Mouse (Mus musculus) CH12.LX (cell line): ENCODE measurements around the gene Fstl4. TPM values are rescaled to one million over a fixed set of nuclear protein-coding genes. Genes with fewer than 3 reads are reported as not detected.

Experiments used
- DNase-seq: peaks from one replicate; pipeline ENCODE4 v3.0.0-alpha.2; 2013; ENCODE audit errors: extremely low read depth
- H3K27ac ChIP-seq: 2 replicates; pipeline ENCODE4 v1.5.1; 2012; ENCODE audit warnings: low read depth, mild to moderate bottlenecking, control low read depth, moderate library complexity; ENCODE audit not compliant: insufficient read depth
- H3K27me3 ChIP-seq: replicated peaks from 2 replicates; pipeline ENCODE3; 2012; ENCODE audit warnings: inconsistent platforms
- H3K36me3 ChIP-seq, 2 experiments: replicated peaks in 1 of 2; 2 replicates each; pipeline versions ENCODE3 to v1.6.1; 2012; ENCODE audit warnings: inconsistent platforms in 1 of 2, low read length in 1 of 2, mild to moderate bottlenecking in 1 of 2, mixed read lengths in 1 of 2, moderate library complexity in 1 of 2; ENCODE audit not compliant: control insufficient read depth in 1 of 2, insufficient read depth in 1 of 2
- H3K4me1 ChIP-seq, 2 experiments: 2 replicates each; pipeline ENCODE4 v1.6.1; 2012; ENCODE audit warnings: inconsistent platforms in 1 of 2, moderate library complexity in 1 of 2; ENCODE audit not compliant: insufficient read depth in 2 of 2, control insufficient read depth in 1 of 2
- H3K4me2 ChIP-seq: 2 replicates; pipeline ENCODE4 v1.6.1; 2012; ENCODE audit warnings: low read depth, mild to moderate bottlenecking, control low read depth; ENCODE audit not compliant: poor library complexity, insufficient read depth, severe bottlenecking
- H3K4me3 ChIP-seq, 3 experiments: fragments of 150-350 bp in 1 of 3; sonication (generic) in 1 of 3; replicated peaks in 1 of 3; 2 replicates each; pipeline versions ENCODE3 to v1.5.1; 2011 to 2012; ENCODE audit warnings: low read depth in 2 of 3, low read length in 2 of 3, mild to moderate bottlenecking in 2 of 3, moderate library complexity in 2 of 3, control low read depth in 1 of 3, improper control_type of control experiment in 1 of 3, inconsistent platforms in 1 of 3, mixed read lengths in 1 of 3; ENCODE audit not compliant: poor library complexity in 1 of 3
- H3K79me2 ChIP-seq: replicated peaks from 2 replicates; pipeline ENCODE4 v1.6.1; 2012; ENCODE audit warnings: mild to moderate bottlenecking, moderate library complexity; ENCODE audit not compliant: control insufficient read depth, poor library complexity, insufficient read depth, severe bottlenecking; ENCODE audit errors: extremely low read depth
- H3K9ac ChIP-seq: 2 replicates; pipeline ENCODE4 v1.6.1; 2012; ENCODE audit warnings: low read depth, mild to moderate bottlenecking, control low read depth, moderate library complexity; ENCODE audit not compliant: insufficient read depth
- H3K9me3 ChIP-seq: replicated peaks from 2 replicates; pipeline ENCODE3; 2012; ENCODE audit warnings: low read length, inconsistent platforms, mixed read lengths
- CHD1 ChIP-seq: IDR thresholded peaks from 2 replicates; pipeline ENCODE4 v1.6.1; 2012; ENCODE audit warnings: low read depth, low read length, improper control_type of control experiment, inconsistent platforms
- CHD2 ChIP-seq: IDR thresholded peaks from 2 replicates; pipeline ENCODE4 v1.6.1; 2011; ENCODE audit warnings: low read length, improper control_type of control experiment
- CTCF ChIP-seq, 2 experiments: IDR thresholded peaks in 1 of 2; conservative IDR thresholded peaks in 1 of 2; 2 replicates each; pipeline ENCODE4 v1.5.1; 2011 to 2012; ENCODE audit warnings: low read depth in 2 of 2, low read length in 2 of 2, improper control_type of control experiment in 1 of 2, inconsistent platforms in 1 of 2, mild to moderate bottlenecking in 1 of 2, moderate library complexity in 1 of 2
- E2F4 ChIP-seq: IDR thresholded peaks from 2 replicates; pipeline ENCODE4 v1.6.1; 2011; ENCODE audit warnings: low read depth, low read length, improper control_type of control experiment; ENCODE audit not compliant: insufficient replicate concordance
- ELF1 ChIP-seq: IDR thresholded peaks from 2 replicates; pipeline ENCODE4 v1.6.1; 2014; ENCODE audit warnings: low read depth, mild to moderate bottlenecking, inconsistent platforms, low read length, improper control_type of control experiment
- HCFC1 ChIP-seq: IDR thresholded peaks from 2 replicates; pipeline ENCODE4 v1.6.1; 2012; ENCODE audit warnings: low read depth, mild to moderate bottlenecking, inconsistent platforms, low read length, improper control_type of control experiment
- IRF4 ChIP-seq: IDR thresholded peaks from 2 replicates; pipeline ENCODE4 v1.6.1; 2014; ENCODE audit warnings: low read depth, mild to moderate bottlenecking, inconsistent platforms, low read length, improper control_type of control experiment
- JUN ChIP-seq: IDR thresholded peaks from 2 replicates; pipeline ENCODE4 v1.6.1; 2011; ENCODE audit warnings: low read depth, mild to moderate bottlenecking, low read length, improper control_type of control experiment, moderate library complexity; ENCODE audit not compliant: insufficient read depth
- KAT2A ChIP-seq: IDR thresholded peaks from 2 replicates; pipeline ENCODE4 v1.6.1; 2012; ENCODE audit warnings: low read length, improper control_type of control experiment, inconsistent platforms; ENCODE audit not compliant: insufficient replicate concordance
- MAFK ChIP-seq: IDR thresholded peaks from 2 replicates; pipeline ENCODE4 v1.6.1; 2011; ENCODE audit warnings: low read length, improper control_type of control experiment; ENCODE audit not compliant: insufficient replicate concordance
- MAX ChIP-seq: IDR thresholded peaks from 2 replicates; pipeline ENCODE4 v1.6.1; 2011; ENCODE audit warnings: low read length, improper control_type of control experiment
- MAZ ChIP-seq: IDR thresholded peaks from 2 replicates; pipeline ENCODE4 v1.6.1; 2012; ENCODE audit warnings: low read depth, mild to moderate bottlenecking, inconsistent platforms, low read length, improper control_type of control experiment, moderate library complexity
- MXI1 ChIP-seq: IDR thresholded peaks from 2 replicates; pipeline ENCODE4 v1.6.1; 2011; ENCODE audit warnings: mild to moderate bottlenecking, low read depth, low read length, improper control_type of control experiment
- MYC ChIP-seq: IDR thresholded peaks from 2 replicates; pipeline ENCODE4 v1.6.1; 2011; ENCODE audit warnings: low read depth, mild to moderate bottlenecking, improper control_type of control experiment, low read length
- NELFE ChIP-seq: IDR thresholded peaks from 2 replicates; pipeline ENCODE4 v1.6.1; 2011; ENCODE audit warnings: low read depth, low read length, improper control_type of control experiment
- POLR2A ChIP-seq: IDR thresholded peaks from 2 replicates; pipeline ENCODE4 v1.6.1; 2011; ENCODE audit warnings: low read depth, mild to moderate bottlenecking, improper control_type of control experiment, low read length
- RAD21 ChIP-seq: IDR thresholded peaks from 2 replicates; pipeline ENCODE4 v1.6.1; 2011; ENCODE audit warnings: low read depth, mild to moderate bottlenecking, low read length, improper control_type of control experiment, moderate library complexity
- RCOR1 ChIP-seq: conservative IDR thresholded peaks from 2 replicates; pipeline ENCODE4 v1.6.1; 2012; ENCODE audit warnings: low read depth, mild to moderate bottlenecking, inconsistent platforms, low read length, improper control_type of control experiment
- SIN3A ChIP-seq: IDR thresholded peaks from 2 replicates; pipeline ENCODE4 v1.6.1; 2012; ENCODE audit warnings: low read length, improper control_type of control experiment, inconsistent platforms
- SMC3 ChIP-seq: IDR thresholded peaks from 2 replicates; pipeline ENCODE4 v1.6.1; 2011; ENCODE audit warnings: low read depth, low read length, improper control_type of control experiment
- TBP ChIP-seq: conservative IDR thresholded peaks from 2 replicates; pipeline ENCODE4 v1.6.1; 2011; ENCODE audit warnings: low read depth, low read length, improper control_type of control experiment
- TCF12 ChIP-seq: IDR thresholded peaks from 2 replicates; pipeline ENCODE4 v1.6.1; 2014; ENCODE audit warnings: low read depth, mild to moderate bottlenecking, inconsistent platforms, low read length, improper control_type of control experiment
- UBTF ChIP-seq: IDR thresholded peaks from 2 replicates; pipeline ENCODE4 v1.6.1; 2012; ENCODE audit warnings: low read depth, mild to moderate bottlenecking, inconsistent platforms, low read length, improper control_type of control experiment, moderate library complexity
- USF1 ChIP-seq: IDR thresholded peaks from 2 replicates; pipeline ENCODE4 v1.6.1; 2014; ENCODE audit warnings: low read depth, mild to moderate bottlenecking, inconsistent platforms, low read length, improper control_type of control experiment
- ZC3H11A ChIP-seq: IDR thresholded peaks from 2 replicates; pipeline ENCODE4 v1.6.1; 2012; ENCODE audit warnings: low read depth, mild to moderate bottlenecking, inconsistent platforms, low read length, improper control_type of control experiment
- ZMIZ1 ChIP-seq: IDR thresholded peaks from 2 replicates; pipeline ENCODE4 v1.6.1; 2012; ENCODE audit warnings: low read depth, mild to moderate bottlenecking, inconsistent platforms, low read length, improper control_type of control experiment
- dilution Hi-C: fragments of 300-500 bp; cut with MboI; formaldehyde crosslinking; loops from 2 replicates; pipeline ENCODE4 v1.14.3; 2020; ENCODE audit warnings: low sequenced_read_pairs; ENCODE audit not compliant: extremely low pct_unique_long_range_greater_than_20kb, extremely low pct_ligation_motif_present
- in situ Hi-C: fragments of 300-500 bp; cut with MboI; formaldehyde crosslinking; loops from 3 replicates; pipeline ENCODE4 v1.14.3; 2019; ENCODE audit warnings: low sequenced_read_pairs, low pct_ligation_motif_present, low pct_unique_long_range_greater_than_20kb, mixed read lengths
- polyA plus RNA-seq: library from polyadenylated mRNA; unstranded; fragments of >175 nt; gene quantifications from 2 replicates; pipeline ENCODE4 v1.2.1, GENCODE M21; 2012; ENCODE audit warnings: low read depth; ENCODE audit not compliant: insufficient read length
- total RNA-seq, 2 experiments: library from RNA; depleted of rRNA; stranded (reverse); fragments of 300-350 nt in 1 of 2; fragments of >200 nt in 1 of 2; gene quantifications; 2 replicates each; pipeline ENCODE4 v1.2.3; 2012 to 2014

Gene Fstl4
- total and polyA plus RNA-seq, 3 experiments = not detected

- in situ Hi-C loops (no loop called here), dilution Hi-C loops (no loop called here)
- Histone ChIP-seq H3K4me2 (no peak overlapping the region; the same call in 1 of the 2 replicates), H3K9ac (no peak overlapping the region), H3K27ac (no peak overlapping the region), H3K79me2 (no peaks in the 10 kb centered on the region), H3K27me3 (peaks cover 92% of the 10 kb centered on the region), H3K4me3 (no peak overlapping the region), H3K9me3 (no peaks in the 10 kb centered on the region), H3K36me3 (no peaks in the 10 kb centered on the region), H3K4me1 (no peaks in the 10 kb centered on the region)
- TF ChIP-seq NELFE = no peak
- TF ChIP-seq MXI1 = no peak
- peak; percentile 71 for TF ChIP-seq RAD21
- TF ChIP-seq ZC3H11A = peak; percentile 25; the same call in 1 of the 2 replicates
- peak; percentile 55; the same call in 1 of the 2 replicates for TF ChIP-seq IRF4
- no peak for TF ChIP-seq UBTF
- no peak for TF ChIP-seq ZMIZ1
- no peak for TF ChIP-seq KAT2A
- TF ChIP-seq TCF12 = no peak
- TF ChIP-seq SIN3A = no peak
- peak; percentile 90 to 91 for TF ChIP-seq CTCF (conservative IDR thresholded peaks at IDR 0.05 in 1 of 2, IDR thresholded peaks at IDR 0.05 in 1 of 2; ENCODE audit: low read depth in 2 of 2, low read length in 2 of 2)
- TF ChIP-seq MAX = no peak
- TF ChIP-seq MYC = no peak
- TF ChIP-seq SMC3 = peak; percentile 90
- peak; percentile 60 for DNase-seq
These were observed 267.9 kb downstream of the Fstl4 start for GRCm38 (mm10) chr11:53032336-53032735.

GRCm38 (mm10) chr11:53035414-53035813, 271.0 kb downstream of the Fstl4 start:
- no peaks in the 10 kb centered on the region for H3K9me3 ChIP-seq

GRCm38 (mm10) chr11:53046850-53047249, 282.4 kb downstream of the Fstl4 start:
- TF ChIP-seq KAT2A (no peak), POLR2A (no peak), TCF12 (no peak), CTCF (conservative IDR thresholded peaks at IDR 0.05 in 1 of 2, IDR thresholded peaks at IDR 0.05 in 1 of 2; ENCODE audit: low read depth in 2 of 2, low read length in 2 of 2) (no peak), HCFC1 (no peak), MAFK (no peak), MAZ (no peak), USF1 (no peak), CHD2 (no peak), MYC (no peak), RCOR1 (no peak), MAX (no peak), TBP (no peak), RAD21 (no peak), E2F4 (no peak), SIN3A (no peak)
- Histone ChIP-seq H3K4me2 (no peak overlapping the region), H3K27ac (no peak overlapping the region), H3K9ac (no peak overlapping the region), H3K4me1 (no peaks in the 10 kb centered on the region), H3K27me3 (peaks cover 92% of the 10 kb centered on the region), H3K4me3 (no peak overlapping the region), H3K79me2 (no peaks in the 10 kb centered on the region), H3K36me3 (no peaks in the 10 kb centered on the region), H3K9me3 (no peaks in the 10 kb centered on the region)
- in situ Hi-C loops = no loop called here
- dilution Hi-C loops = no loop called here
- DNase-seq = no peak

More at GRCm38 (mm10) chr11:53035414-53035813, 271.0 kb downstream of the Fstl4 start:
- peaks cover 94% of the 10 kb centered on the region for H3K27me3 ChIP-seq
- no peak overlapping the region for H3K4me3 ChIP-seq
- no peaks in the 10 kb centered on the region for H3K79me2 ChIP-seq
- no peak overlapping the region for H3K27ac ChIP-seq
- dilution Hi-C loops (no loop called here), in situ Hi-C loops (no loop called here)
- H3K36me3 ChIP-seq = no peaks in the 10 kb centered on the region
- H3K9ac ChIP-seq = no peak overlapping the region
- TF ChIP-seq ELF1 (no peak), CHD1 (no peak), MAZ (no peak), POLR2A (no peak), MAX (no peak), JUN (no peak)
- no peak overlapping the region for H3K4me2 ChIP-seq
- no peak for DNase-seq
- no peaks in the 10 kb centered on the region for H3K4me1 ChIP-seq
